Mouse (Mus musculus) G1E-ER4 (cell line): ENCODE results near the gene Sf1. TPM values are rescaled to one million over a fixed set of nuclear protein-coding genes. Genes with fewer than 3 reads are reported as not detected.

Source experiments
- GATA1 ChIP-seq: IDR thresholded peaks from one replicate; pipeline ENCODE4 v1.8.0; 2012; ENCODE audit warnings: low read length, inconsistent platforms
- polyA plus RNA-seq: library from polyadenylated mRNA; stranded (reverse); fragments of >175 nt; gene quantifications from 2 replicates; pipeline ENCODE4 v1.2.3, GENCODE M21; 2012

Gene Sf1
- polyA plus RNA-seq, 1 experiment: 2,221 TPM

DNA sequence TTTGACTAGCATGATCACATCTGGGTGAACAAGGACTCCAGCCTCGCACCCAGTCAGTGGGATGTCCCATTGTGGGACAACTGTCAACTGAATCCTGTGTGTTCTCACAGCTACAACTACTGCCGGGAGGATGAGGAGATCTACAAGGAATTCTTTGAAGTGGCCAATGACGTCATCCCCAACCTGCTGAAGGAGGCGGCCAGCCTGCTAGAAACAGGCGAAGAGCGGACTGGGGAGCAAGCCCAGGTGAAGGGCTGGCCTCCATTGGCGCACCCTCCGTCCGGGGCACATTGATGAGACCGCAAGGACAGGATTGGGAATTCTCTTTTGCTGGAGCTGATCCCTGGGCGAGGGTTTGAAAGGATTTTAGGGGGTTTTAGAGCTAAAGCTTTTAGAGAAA is 24.8 kb upstream of the Sf1 start:
- no peak for TF ChIP-seq GATA1

- TF ChIP-seq GATA1: no peak
These were observed 24.3 kb upstream of the Sf1 start for GRCm38 (mm10) chr19:6339191-6339590.

DNA sequence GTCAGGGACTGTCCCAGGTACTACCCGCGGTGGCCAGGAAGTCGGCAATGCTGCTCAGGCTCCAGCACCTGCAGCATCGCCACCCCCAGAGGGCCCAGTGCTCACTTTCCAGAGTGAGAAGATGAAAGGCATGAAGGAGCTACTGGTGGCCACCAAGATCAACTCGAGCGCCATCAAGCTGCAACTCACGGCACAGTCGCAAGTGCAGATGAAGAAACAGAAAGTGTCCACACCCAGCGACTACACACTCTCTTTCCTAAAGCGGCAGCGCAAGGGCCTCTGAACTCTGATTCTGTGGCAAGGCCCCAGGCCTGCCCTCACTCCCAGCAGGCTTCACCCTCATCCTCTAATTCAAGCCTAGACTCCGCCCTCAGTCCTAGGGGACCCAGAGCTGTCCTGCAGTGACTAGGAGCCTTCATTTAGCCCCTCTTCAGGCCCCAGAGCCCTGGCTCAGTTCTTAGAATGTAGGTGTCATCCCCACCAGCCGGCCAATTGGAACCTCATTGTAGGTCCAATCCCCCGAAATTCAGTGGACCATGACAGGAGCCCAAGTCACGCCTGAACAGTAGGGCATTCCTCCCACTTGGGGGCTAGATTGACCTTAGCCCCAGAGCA is 23.5 kb upstream of the Sf1 start:
- no peak for TF ChIP-seq GATA1

DNA sequence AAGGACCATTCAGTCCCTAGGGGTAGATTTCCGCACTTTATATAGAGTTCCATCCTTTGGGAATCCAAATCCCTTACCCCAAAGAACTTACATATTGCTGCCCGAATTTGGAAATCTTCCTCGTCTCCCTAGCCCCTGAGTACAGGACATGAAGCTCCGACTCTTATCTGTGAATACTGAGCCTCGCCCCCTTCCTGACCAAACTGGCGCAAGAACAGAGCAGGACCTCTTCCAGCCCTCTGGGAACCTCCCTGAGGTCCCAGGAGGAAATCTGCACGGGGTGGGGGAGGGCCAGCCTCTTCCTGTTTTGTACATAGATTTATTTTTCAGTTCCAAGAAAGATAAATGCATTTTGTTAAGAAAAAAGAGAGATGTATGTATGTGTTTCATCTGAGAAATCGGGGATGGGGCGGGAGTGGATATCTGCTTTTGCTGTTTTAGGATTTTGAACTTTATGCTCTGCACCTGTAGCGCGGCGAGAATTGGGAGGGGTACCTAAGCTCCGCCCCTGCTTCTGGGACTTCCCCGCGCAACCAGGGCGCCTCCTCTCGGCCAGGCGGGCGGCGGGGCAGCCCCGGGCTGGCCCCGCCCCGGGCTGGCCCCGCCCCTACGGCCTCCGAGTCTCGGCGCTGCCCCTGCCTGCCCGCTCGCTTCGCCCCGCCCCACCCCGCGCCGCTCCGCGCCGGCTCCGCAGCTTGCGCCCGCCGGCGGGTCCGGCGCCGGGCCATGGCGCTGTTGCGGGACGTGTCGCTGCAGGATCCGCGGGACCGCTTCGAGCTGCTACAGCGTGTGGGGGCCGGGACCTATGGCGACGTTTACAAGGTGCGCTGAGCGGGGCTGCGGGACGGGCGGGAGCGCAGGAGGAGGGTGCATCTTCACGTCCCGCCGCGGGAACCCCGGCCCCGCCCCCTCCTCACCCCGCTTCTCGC is 22.7 kb upstream of the Sf1 start, which contains the start of gene Map4k2:
Gene Map4k2 (plus strand): TSS at position 612 of the 929 bp plus-strand sequence.
- TF ChIP-seq GATA1: no peak

GRCm38 (mm10) chr19:6341453-6342077 is 21.9 kb upstream of the Sf1 start:
- no peak for TF ChIP-seq GATA1

- no peak for TF ChIP-seq GATA1
These were observed 21.1 kb upstream of the Sf1 start for GRCm38 (mm10) chr19:6342276-6342933.

DNA sequence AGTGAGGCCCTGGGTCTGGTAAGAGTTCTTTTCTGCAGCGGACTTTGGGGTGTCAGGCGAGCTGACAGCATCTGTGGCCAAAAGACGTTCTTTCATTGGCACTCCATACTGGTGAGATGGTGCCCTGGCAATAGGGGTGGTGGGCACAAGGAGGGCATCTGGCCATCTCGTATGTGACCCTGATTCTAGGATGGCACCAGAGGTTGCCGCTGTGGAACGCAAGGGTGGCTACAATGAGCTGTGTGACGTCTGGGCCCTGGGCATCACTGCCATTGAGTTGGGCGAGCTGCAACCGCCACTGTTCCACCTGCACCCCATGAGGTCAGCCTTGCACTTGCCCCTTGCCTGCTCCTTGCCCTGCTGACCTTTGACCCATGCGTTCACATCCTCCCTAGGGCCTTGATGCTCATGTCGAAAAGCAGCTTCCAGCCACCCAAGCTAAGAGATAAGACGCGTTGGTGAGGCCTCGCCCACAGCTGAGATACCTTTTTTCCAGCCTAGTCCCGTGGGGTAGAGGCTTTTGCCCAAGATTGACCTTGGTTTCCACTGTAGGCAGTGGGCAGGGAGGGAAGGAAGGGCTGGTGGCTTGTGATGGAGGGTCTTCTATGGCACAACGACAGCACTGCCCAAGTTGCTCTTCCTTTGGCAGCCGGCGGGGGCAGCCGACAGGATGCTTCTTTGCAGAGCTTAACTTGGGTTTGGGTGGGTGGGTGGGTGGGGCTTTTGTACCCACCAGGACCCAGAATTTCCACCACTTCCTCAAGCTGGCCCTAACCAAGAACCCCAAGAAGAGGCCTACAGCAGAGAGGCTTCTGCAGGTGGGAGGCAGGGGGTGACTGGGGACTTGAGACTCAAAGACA is 20.2 kb upstream of the Sf1 start:
- TF ChIP-seq GATA1: no peak

GRCm38 (mm10) chr19:6343996-6344395 is 19.5 kb upstream of the Sf1 start:
- no peak for TF ChIP-seq GATA1

GRCm38 (mm10) chr19:6346023-6346422 is 17.5 kb upstream of the Sf1 start:
- TF ChIP-seq GATA1: no peak

DNA sequence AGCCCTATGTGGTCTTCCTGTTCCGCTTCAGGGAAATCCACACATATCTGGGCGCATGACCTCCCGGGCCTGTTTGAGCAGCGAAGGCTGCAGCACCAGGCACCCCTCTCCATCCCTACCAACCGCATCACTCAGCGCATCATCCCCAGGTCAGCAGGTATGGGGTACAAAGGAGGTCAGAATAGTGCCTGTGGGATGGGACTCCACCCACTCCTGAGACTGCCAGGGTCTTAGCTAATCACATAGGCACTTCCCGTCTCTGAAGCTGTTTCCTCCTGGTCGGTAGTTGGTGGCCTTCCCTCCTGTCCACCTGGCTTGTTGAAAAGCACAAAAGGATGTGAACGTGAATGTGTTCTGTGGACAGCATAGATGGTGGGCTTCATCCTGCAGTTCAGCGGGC is 16.8 kb upstream of the Sf1 start:
- no peak for TF ChIP-seq GATA1

GRCm38 (mm10) chr19:6347615-6348014 is 15.9 kb upstream of the Sf1 start:
- no peak for TF ChIP-seq GATA1

DNA sequence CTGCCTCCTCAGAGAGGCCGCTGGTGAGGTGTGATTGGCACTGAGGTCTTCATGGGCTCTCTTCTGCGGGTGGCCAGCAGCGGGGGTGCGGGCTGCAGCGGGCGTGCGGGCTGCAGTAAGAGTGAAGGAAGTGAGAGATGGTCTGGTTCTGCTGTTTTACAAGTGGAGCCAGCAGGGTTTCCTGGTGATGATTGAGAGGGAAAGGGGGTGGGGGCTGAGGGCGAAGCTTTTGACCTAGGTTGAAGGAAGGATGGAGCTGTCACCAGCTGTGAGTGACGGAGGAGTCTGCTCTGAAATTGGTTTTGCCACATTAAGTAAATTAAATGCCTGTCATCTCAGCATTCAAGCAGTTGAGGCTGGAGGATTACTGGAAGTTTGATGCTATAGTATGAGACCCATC is 14.8 kb upstream of the Sf1 start:
- no peak for TF ChIP-seq GATA1

DNA sequence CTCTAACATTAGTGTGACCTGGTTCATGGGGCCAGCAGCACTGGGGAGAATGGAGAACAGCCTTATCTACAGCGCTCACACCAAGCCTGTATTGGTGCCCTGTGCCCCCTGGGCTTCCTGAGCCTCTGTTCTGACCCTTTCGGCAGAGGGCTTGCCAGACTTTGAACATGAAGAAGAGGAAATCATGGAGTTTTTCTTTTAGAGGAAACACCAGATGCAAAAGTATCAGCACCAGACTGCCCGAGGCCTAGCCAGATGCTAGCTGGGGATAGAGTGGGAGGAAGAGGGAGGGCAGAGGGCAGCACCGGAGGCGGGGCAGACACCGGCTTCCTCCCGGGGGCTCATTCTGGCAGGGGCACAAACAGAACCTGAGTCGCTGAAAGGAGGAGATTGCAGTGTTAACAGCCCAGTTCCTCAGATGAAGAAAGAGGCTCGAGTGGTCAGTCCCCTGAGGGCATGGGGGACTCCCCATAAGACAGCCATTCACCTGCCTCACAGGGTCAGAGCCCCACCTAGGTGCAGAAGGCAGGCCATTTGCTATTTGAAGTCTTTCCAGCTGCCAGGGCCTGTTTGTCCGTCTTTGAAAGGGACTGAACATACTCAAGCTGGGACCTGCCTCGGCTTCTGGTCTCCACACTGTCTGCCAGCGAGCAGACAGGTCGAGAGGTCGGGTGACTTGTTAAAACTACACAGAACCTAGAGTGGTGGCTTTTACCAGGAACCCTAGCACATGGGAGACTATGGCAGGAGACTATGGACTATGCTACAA is 14.1 kb upstream of the Sf1 start:
- TF ChIP-seq GATA1: no peak

GRCm38 (mm10) chr19:6351431-6352106 is 11.9 kb upstream of the Sf1 start:
- no peak for TF ChIP-seq GATA1

DNA sequence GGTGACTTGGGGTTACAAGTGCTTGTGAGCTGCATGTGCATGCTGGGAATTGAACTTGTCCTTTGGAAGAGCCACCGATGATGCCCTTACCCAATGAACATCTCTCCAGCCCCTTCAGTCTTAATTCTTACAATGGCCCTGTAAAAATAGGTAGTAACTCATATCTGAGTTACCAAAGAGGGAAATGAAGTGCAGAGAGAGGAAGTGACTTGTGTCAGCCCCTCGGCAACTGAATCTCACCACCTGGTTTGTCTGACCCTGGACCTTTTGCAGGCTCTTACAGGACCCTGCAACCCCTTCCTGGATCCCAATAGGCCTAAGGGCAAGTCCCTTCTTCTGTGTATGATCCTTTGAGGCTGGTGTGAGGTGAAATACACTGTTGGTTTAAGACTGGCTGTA is 11.4 kb upstream of the Sf1 start:
- TF ChIP-seq GATA1: no peak
